Mouse (Mus musculus) monocyte, adult 5-6 weeks (primary cell): ENCODE data around the gene Ccdc38. TPM values are rescaled to one million over a fixed set of nuclear protein-coding genes. Genes with fewer than 3 reads are reported as not detected.

ENCODE experiments used
- ATAC-seq: fragments of 153-309, 156-312 bp; replicated peaks from 2 replicates; pipeline ENCODE4 v1.8.0; 2017; ENCODE audit warnings: mild to moderate bottlenecking; ENCODE audit not compliant: low TSS enrichment, insufficient number of reproducible peaks, severe bottlenecking, poor library complexity, low FRiP score
- total RNA-seq: library from RNA; stranded (forward); fragments of 200-1000, 200-491, 200-594 nt; gene quantifications from 3 replicates; pipeline ENCODE4 v1.2.3, GENCODE M21; 2017

The Ccdc38 gene
- total RNA-seq, 1 experiment from 2014 or later = not detected

DNA sequence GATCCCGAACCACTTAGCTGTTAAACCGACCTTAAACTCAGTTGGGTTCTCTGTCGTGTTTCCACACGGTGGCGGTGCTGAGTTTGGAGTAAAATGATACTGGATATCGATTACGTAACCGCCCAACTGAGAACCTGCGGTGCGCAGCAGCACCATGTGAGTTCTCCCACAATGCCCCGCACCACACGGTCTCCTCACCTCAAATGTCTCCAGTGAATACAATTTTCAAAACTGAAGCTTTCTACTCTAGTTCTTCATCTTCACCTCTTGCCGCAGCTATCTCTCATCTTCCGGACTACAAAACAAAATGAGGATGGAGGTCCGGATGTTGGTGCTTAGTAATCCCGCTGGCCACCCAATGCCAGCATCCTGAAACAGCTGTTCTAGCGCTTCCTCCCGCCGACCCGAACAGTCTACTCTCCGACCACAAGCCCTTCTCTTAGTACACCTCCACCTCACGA, 53.6 kb downstream of the Ccdc38 start:
- ATAC-seq = peak; percentile 58

- ATAC-seq = no peak
These were observed 55.4 kb downstream of the Ccdc38 start for GRCm38 (mm10) chr10:93595831-93596230.

DNA sequence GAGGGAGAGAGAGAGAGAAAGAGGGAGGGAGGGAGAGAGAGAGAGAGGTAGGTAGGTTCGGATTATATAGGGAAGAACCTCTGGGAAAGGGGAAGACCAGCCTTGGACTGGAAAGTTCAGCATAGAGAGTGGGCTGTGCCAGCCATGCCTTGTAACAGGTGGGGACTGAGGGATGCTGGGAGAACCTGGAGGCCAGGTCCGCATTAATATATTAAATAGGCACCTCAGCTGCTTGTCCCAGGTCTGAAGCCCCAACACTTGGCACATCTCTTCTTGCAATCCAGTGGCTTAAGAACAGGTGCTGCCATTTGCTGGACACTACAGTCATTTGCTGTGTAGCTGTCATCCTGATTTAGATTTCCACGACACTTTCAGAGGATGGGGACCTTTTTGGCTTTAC, 56.2 kb downstream of the Ccdc38 start:
- ATAC-seq = no peak

GRCm38 (mm10) chr10:93602309-93602708, 61.9 kb downstream of the Ccdc38 start:
- ATAC-seq = no peak

- ATAC-seq = no peak
These were observed 62.8 kb downstream of the Ccdc38 start for GRCm38 (mm10) chr10:93603256-93603655.

DNA sequence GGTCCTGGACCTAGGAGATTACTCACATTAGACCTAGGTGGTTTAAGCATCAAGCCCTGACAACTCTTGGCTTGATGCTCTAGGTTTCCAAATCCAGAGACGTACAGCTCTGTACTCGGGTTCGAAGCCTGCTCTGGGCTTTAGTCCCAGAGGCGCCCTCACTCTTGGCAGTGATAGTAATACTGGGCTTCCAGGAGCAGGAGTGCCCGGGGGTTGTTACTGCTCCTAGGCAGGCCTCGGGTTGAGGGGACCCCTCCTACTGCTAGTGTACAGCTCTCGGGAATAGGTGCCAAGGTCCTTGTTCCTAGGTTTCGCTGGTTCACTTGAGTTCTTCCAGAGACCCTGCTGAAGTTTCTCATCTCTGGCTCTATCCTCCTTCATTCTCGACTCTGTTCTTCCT, 65.9 kb downstream of the Ccdc38 start:
- ATAC-seq = no peak

GRCm38 (mm10) chr10:93608051-93608450, 67.6 kb downstream of the Ccdc38 start:
- ATAC-seq = no peak

- ATAC-seq = no peak
These were observed 68.8 kb downstream of the Ccdc38 start for GRCm38 (mm10) chr10:93609236-93609635.

DNA sequence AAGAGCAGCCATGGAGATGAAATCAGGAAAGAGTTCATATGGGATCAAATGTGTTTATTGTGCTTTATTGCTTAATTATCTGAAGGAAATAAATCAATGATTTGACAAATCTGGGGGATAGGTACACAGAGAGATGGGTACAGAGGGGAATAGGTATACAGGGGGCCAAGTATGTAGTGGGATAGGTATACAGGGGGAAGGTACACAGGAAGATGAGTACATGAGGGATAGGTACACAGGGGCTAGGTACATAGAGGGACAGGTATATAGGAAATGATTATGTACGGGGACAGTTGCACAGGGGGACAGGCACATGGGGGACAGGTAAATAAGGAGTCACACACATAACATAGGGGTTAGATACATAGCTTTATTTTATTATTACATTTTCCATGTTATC, 70.5 kb downstream of the Ccdc38 start:
- no peak for ATAC-seq

GRCm38 (mm10) chr10:93611419-93612007, 71.1 kb downstream of the Ccdc38 start:
- no peak for ATAC-seq

GRCm38 (mm10) chr10:93614850-93615249, 74.4 kb downstream of the Ccdc38 start:
- ATAC-seq = no peak

DNA sequence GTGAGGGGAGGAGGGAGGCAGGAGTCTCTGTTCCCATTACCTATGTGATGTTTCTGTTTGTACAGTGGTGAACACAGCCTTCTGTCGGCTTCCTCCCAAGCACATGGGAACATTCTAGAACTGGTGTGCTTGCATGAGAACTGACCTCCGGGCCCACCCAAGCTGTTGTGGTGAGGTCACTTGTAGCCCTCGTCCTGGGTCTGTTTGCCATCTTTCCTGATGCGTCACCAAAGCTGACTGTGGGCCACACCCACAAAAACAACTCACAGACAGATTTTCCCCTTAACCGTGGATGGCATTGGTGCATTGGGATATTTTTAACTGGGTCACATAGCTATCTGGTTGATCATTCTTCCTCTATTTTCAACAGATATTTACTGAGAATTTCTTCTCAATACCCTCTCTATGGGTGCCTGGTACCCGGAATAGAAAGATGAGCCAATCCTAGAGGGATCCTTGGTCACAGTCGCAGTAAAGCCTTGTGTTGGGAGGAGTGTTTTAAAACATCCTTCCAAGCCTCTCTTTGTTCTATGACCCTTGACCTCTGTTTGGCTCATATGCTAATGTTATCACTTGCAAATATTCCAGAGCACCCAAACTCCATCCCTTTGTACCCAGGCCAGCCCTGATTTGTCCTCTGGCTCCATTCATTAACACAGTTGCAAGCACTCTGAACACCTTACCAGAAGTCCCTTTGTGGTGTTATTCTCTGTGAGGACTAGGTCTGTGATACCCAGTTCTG, 80.2 kb downstream of the Ccdc38 start:
- ATAC-seq = no peak

- no peak for ATAC-seq
These were observed 83.3 kb downstream of the Ccdc38 start for GRCm38 (mm10) chr10:93623725-93624124.

GRCm38 (mm10) chr10:93624151-93624550, 83.7 kb downstream of the Ccdc38 start:
- no peak for ATAC-seq

DNA sequence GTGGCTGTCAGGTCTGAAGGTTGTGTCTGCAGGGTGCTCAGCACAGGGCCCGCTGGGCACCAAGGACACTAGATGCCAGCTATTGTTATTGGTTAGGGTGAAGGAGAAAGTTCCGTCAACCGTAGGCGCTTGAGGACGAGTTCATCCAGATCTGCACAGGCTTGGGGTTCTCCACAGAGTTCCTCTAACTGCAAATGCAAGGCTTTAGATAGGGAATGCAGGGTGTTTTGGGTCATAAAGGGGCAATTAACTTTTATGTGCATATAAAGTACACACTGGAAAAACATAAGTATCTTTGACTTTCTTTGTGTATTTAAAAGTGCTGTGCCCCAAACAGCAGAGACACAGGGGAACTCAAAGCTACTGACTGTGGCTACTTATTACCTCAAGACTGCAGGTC, 89.9 kb downstream of the Ccdc38 start:
- no peak for ATAC-seq

DNA sequence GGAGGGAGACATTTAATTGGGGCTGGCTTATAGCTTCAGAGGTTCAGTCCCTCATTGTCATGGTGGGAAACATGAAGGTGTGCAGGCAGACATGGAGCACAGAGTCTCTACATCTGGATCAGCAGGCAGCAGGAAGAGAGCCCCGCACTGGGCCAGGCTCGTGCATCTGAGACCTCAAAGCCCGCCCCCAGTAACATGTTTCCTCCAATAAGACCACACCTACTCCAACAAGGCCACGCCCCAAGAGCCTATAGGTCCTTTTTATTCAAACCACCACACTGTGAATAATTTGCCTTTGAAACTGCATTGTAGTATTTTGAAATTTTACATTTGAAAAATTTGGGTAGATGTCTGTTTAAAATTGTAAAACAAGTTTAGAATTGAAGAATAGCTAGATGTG, 91.7 kb downstream of the Ccdc38 start:
- ATAC-seq = no peak

DNA sequence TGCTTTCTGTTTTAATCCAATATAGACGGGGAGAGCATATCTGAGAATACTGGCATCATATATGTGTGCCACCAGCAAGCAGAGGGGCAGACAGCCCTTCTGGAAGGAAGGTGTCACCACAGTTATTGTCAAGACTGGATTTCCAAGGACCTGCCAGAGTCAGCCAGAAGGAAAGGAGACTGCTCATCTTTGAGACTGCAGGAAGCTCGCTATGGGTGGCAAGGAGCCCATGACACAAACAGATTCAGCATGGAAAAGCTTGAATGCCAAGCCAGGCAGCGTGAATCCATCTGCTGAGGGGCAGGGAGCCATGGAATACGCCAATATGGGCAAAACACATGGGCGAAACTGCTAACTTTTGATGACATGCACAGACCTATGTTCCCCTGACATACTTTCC, 93.1 kb downstream of the Ccdc38 start:
- no peak for ATAC-seq
